Mouse (Mus musculus) monocyte, adult 5-6 weeks (primary cell): ENCODE results near the gene Srsf1. TPM values are rescaled to one million over a fixed set of nuclear protein-coding genes. Genes with fewer than 3 reads are reported as not detected.

ENCODE experiments used
- ATAC-seq: fragments of 153-309, 156-312 bp; replicated peaks from 2 replicates; pipeline ENCODE4 v1.8.0; 2017; ENCODE audit warnings: mild to moderate bottlenecking; ENCODE audit not compliant: low TSS enrichment, insufficient number of reproducible peaks, severe bottlenecking, poor library complexity, low FRiP score
- total RNA-seq: library from RNA; stranded (forward); fragments of 200-1000, 200-491, 200-594 nt; gene quantifications from 3 replicates; pipeline ENCODE4 v1.2.3, GENCODE M21; 2017

Gene Srsf1
- total RNA-seq, 1 experiment from 2014 or later = 277 TPM

DNA sequence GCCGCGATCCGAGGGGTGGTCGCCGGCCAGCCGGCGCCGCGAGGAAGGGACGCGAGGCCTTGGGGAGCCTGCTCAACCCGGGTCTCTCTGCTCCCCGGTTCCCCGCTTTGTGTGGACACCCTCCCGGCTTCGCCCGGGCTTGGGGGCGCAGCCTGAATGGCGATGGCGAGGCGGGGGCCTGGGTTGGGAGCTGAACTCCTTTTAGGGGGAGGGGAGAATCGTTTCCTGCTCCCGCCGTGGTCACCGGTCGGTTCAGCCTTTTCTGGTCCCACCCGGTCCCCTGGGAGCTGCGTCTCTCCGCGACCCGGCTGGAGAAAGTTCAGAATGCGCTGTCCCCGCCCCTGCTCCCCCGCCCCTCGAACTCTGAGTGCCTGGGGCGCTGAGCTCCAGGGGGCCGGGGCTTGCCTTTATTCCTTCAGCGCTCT, 52.4 kb downstream of the Srsf1 start:
- no peak for ATAC-seq

DNA sequence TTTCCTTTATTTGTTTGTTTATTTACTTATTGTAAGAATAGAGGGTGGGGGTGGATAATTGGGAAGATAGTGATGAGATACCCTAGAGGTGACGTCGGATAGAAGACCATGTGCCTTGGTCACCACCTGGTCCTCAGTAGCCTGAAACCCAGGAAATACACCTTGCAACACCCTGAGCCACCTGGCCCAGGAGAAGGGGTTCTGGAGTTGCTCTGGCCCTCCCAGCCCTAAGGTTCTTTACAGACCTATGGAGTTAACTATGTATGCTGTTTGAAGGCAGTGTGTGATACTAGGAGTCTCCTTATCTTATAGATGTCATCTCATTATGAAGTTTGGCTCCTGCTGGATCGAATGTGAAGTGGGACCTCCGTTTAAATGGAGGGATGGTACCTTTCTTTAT, 53.0 kb downstream of the Srsf1 start:
- no peak for ATAC-seq

Other genes with a start within 250 kb of the Srsf1 start
- not detected in 3 replicates for gene Lpo, start 219.1 kb upstream of the Srsf1 start, total RNA-seq
- gene Mks1, start 194.2 kb upstream of the Srsf1 start, total RNA-seq = 6.1 to 6.8 TPM (median 6.5 TPM) in 3 replicates
- gene Epx, start 171.8 kb upstream of the Srsf1 start, total RNA-seq = not detected in 3 replicates
- not detected in 3 replicates for gene Olfr462, start 155.1 kb upstream of the Srsf1 start, total RNA-seq
- gene Olfr463, start 150.0 kb upstream of the Srsf1 start, total RNA-seq = not detected in 3 replicates
- not detected in 3 replicates for gene Olfr464, start 126.4 kb upstream of the Srsf1 start, total RNA-seq
- 10.6 to 15.0 TPM (median 12.3 TPM) in 3 replicates for gene Dynll2, start 59.8 kb upstream of the Srsf1 start, total RNA-seq
- 45.9 to 57.0 TPM (median 46.6 TPM) in 3 replicates for gene Vezf1, start 20.9 kb downstream of the Srsf1 start, total RNA-seq
- gene Cuedc1, start 50.7 kb downstream of the Srsf1 start, total RNA-seq = 5.8 to 24.0 TPM (median 11.9 TPM) in 3 replicates
- 64.6 to 115 TPM (median 69.1 TPM) in 3 replicates for gene Mrps23, start 157.0 kb downstream of the Srsf1 start, total RNA-seq
- not detected in 3 replicates for gene Ccdc182, start 246.7 kb downstream of the Srsf1 start, total RNA-seq